10 mouse cellular contexts compared by ENCODE assay signal in genomic region chr9:58232374-58232773, GRCm38 (mm10). TPM values are rescaled to one million over a fixed set of nuclear protein-coding genes. Genes with fewer than 3 reads are reported as not detected.
DNase-seq lines count a peak whose midpoint lies in the region; ATAC-seq and TF ChIP-seq lines count a peak whose summit lies in the region.
"Had no signal": no experiment of that assay in that cellular context is flagged by ENCODE, and none has a peak within 500 bp of the region (broad histone marks: within the 10 kb centered on the region; RNA-seq: fewer than 3 reads in every experiment).

No protein-coding gene starts in this region.

- H3K4me3 ChIP-seq in gastrocnemius, adult 2 months = no peak overlapping the region
- H3K4me3 ChIP-seq in neural tube, embryonic 13.5 days = no peak overlapping the region
- H3K4me3 ChIP-seq in limb, embryonic 12.5 days (replicated peaks) = no peak overlapping the region
- no peak overlapping the region for H3K4me3 ChIP-seq in small intestine, adult 2 months (ENCODE audit: low read depth, low read length)

- no peak for TF ChIP-seq POLR2A in small intestine, adult 2 months (IDR thresholded peaks at IDR 0.05; ENCODE audit: low read depth, low read length)

- H3K36me3 ChIP-seq in neural tube, embryonic 13.5 days = no peaks in the 10 kb centered on the region
- H3K36me3 ChIP-seq in limb, embryonic 12.5 days = peaks cover 74% of the 10 kb centered on the region
- peaks cover 56% of the 10 kb centered on the region for H3K36me3 ChIP-seq in small intestine, adult 2 months (ENCODE audit: control insufficient read depth, insufficient read depth, low read length)

- TF ChIP-seq CTCF in gastrocnemius, adult 2 months (IDR thresholded peaks at IDR 0.05) = no peak
- TF ChIP-seq CTCF in small intestine, adult 2 months (IDR thresholded peaks at IDR 0.05; ENCODE audit: extremely low read depth, insufficient read length, insufficient replicate concordance, low read depth, low read length) = no peak

- no peak for ATAC-seq in neural tube, embryonic 13.5 days (ENCODE audit: low read depth)
- ATAC-seq in limb, embryonic 12.5 days (ENCODE audit: insufficient number of reproducible peaks, insufficient read depth, low FRiP score, low TSS enrichment, low read depth) = no peak
- ATAC-seq: inflammation-experienced regulatory T-cells, adult 6 months had no signal

- H3K27me3 ChIP-seq in neural tube, embryonic 13.5 days = no peaks in the 10 kb centered on the region
- H3K27me3 ChIP-seq in limb, embryonic 12.5 days = no peaks in the 10 kb centered on the region
- H3K27me3 ChIP-seq in small intestine, adult 2 months (ENCODE audit: control insufficient read depth, insufficient read depth, low read length) = no peaks in the 10 kb centered on the region

- H3K4me1 ChIP-seq in neural tube, embryonic 13.5 days (replicated peaks) = peaks cover 6% of the 10 kb centered on the region
- peaks cover 16% of the 10 kb centered on the region for H3K4me1 ChIP-seq in limb, embryonic 12.5 days (replicated peaks)
- peaks cover 31% of the 10 kb centered on the region for H3K4me1 ChIP-seq in small intestine, adult 2 months (ENCODE audit: control insufficient read depth, insufficient read depth, insufficient read length, low read length)

- H3K4me2 ChIP-seq in neural tube, embryonic 13.5 days = no peak overlapping the region
- no peak overlapping the region for H3K4me2 ChIP-seq in limb, embryonic 12.5 days

- DNase-seq in gastrocnemius, adult 2 months = peak; percentile 22
- no peak for DNase-seq in gastrocnemius, adult 8-10 months (ENCODE audit: low spot score in 2 of 2)
- DNase-seq in neural tube, embryonic 10.5 days (ENCODE audit: extremely low spot score, low spot score) = no peak
- no peak for DNase-seq in adrenal gland, postnatal 4 days (ENCODE audit: low spot score in 2 of 2)
- DNase-seq in spleen, postnatal 14 days (ENCODE audit: low spot score in 2 of 2) = no peak
- DNase-seq: cerebellum, adult 18-20 months had no signal

- no peak overlapping the region for H3K9ac ChIP-seq in neural tube, embryonic 13.5 days
- H3K9ac ChIP-seq in limb, embryonic 12.5 days (replicated peaks) = no peak overlapping the region

- intact Hi-C loops in gastrocnemius, adult 2 months (cut with DNase I) = no loop called here

- WGBS in neural tube, embryonic 13.5 days = 69% methylated on average over 5 of the region's 5 CpGs
- WGBS in limb, embryonic 12.5 days = 61% methylated on average over 5 of the region's 5 CpGs
- 49% methylated on average over 5 of the region's 5 CpGs for WGBS in small intestine, adult 2 months

- no peaks in the 10 kb centered on the region for H3K9me3 ChIP-seq in neural tube, embryonic 13.5 days
- H3K9me3 ChIP-seq in limb, embryonic 12.5 days = no peaks in the 10 kb centered on the region

- peak overlapping the region; percentile 41; the same call in 1 of the 2 replicates for H3K27ac ChIP-seq in gastrocnemius, adult 2 months
- 0 out of 2 replicates have a peak overlapping the region, but pooled peaks have one; percentile 7 for H3K27ac ChIP-seq in neural tube, embryonic 13.5 days (replicated peaks)
- H3K27ac ChIP-seq in limb, embryonic 12.5 days = peak overlapping the region; percentile 72
- peak overlapping the region; percentile 92 for H3K27ac ChIP-seq in small intestine, adult 2 months (ENCODE audit: insufficient read depth, low read depth, low read length)

RNA-seq across cellular contexts. Expression of gene Pml, which starts 17.2 kb away (rescaled TPM):
- total RNA-seq in gastrocnemius, adult 2 months (2021) = 1 to 10 TPM; 4.1 to 4.5 TPM
- 1 to 10 TPM; 2.5 to 4.5 (median 3.1) TPM for total RNA-seq in gastrocnemius, adult 8-10 months (2022)
- 3.4 and 4.0 TPM in 2 replicates for polyA plus RNA-seq in neural tube, embryonic 13.5 days (2015; fragmentation: Nextera tagmentation; extraction: Ambion mirVana)
- polyA plus RNA-seq in limb, embryonic 12.5 days (2016; fragmentation: Nextera tagmentation; extraction: Ambion mirVana) = 16.1 and 18.4 TPM in 2 replicates
- 18.4 and 45.0 TPM in 2 replicates for polyA plus RNA-seq in small intestine, adult 2 months (2012; rRNA removed)
- 10 to 100 TPM; 31.6 to 32.1 TPM for total RNA-seq in adrenal gland, postnatal 4 days (2021)

RNA-seq across cellular contexts. Expression of gene Stoml1, which starts 20.6 kb away (rescaled TPM):
- total RNA-seq in gastrocnemius, adult 2 months (2021) = 1 to 10 TPM; 6.8 to 7.3 TPM
- total RNA-seq in gastrocnemius, adult 8-10 months (2022) = 10 to 100 TPM in 2 of 4 experiments, 1 to 10 TPM in 2; 8.6 to 10.8 (median 9.8) TPM
- 86.0 and 107 TPM in 2 replicates for polyA plus RNA-seq in neural tube, embryonic 13.5 days (2015; fragmentation: Nextera tagmentation; extraction: Ambion mirVana)
- polyA plus RNA-seq in limb, embryonic 12.5 days (2016; fragmentation: Nextera tagmentation; extraction: Ambion mirVana) = 33.6 and 35.3 TPM in 2 replicates
- 9.9 and 21.3 TPM in 2 replicates for polyA plus RNA-seq in small intestine, adult 2 months (2012; rRNA removed)
- 10 to 100 TPM; 29.9 to 30.8 TPM for total RNA-seq in adrenal gland, postnatal 4 days (2021)

RNA-seq across cellular contexts. Expression of gene Islr2, which starts 28.3 kb away (rescaled TPM):
- total RNA-seq in gastrocnemius, adult 2 months (2021) = 1 to 10 TPM; 2.6 to 3.3 TPM
- total RNA-seq in gastrocnemius, adult 8-10 months (2022) = 1 to 10 TPM; 1.4 to 2.9 (median 1.8) TPM
- 19.8 and 22.3 TPM in 2 replicates for polyA plus RNA-seq in neural tube, embryonic 13.5 days (2015; fragmentation: Nextera tagmentation; extraction: Ambion mirVana)
- polyA plus RNA-seq in limb, embryonic 12.5 days (2016; fragmentation: Nextera tagmentation; extraction: Ambion mirVana) = 1.4 and 1.8 TPM in 2 replicates
- polyA plus RNA-seq in small intestine, adult 2 months (2012; rRNA removed) = 0.91 and 1.3 TPM in 2 replicates
- total RNA-seq in adrenal gland, postnatal 4 days (2021) = 10 to 100 TPM in 1 of 2 experiments, 1 to 10 TPM in 1; 8.2 to 10.3 TPM
- polyA plus RNA-seq: inflammation-experienced regulatory T-cells, adult 6 months had no signal

RNA-seq across cellular contexts. Expression of gene Islr, which starts 28.3 kb away (rescaled TPM):
- 10 to 100 TPM; 11.9 to 26.1 TPM for total RNA-seq in gastrocnemius, adult 2 months (2021)
- 10 to 100 TPM in 3 of 4 experiments, 1 to 10 TPM in 1; 9.8 to 15.7 (median 13.1) TPM for total RNA-seq in gastrocnemius, adult 8-10 months (2022)
- polyA plus RNA-seq in neural tube, embryonic 13.5 days (2015; fragmentation: Nextera tagmentation; extraction: Ambion mirVana) = 53.6 and 58.2 TPM in 2 replicates
- polyA plus RNA-seq in limb, embryonic 12.5 days (2016; fragmentation: Nextera tagmentation; extraction: Ambion mirVana) = 109 and 120 TPM in 2 replicates
- polyA plus RNA-seq in small intestine, adult 2 months (2012; rRNA removed) = 27.5 and 31.4 TPM in 2 replicates
- total RNA-seq in adrenal gland, postnatal 4 days (2021) = 10 to 100 TPM; 64.5 to 66.7 TPM

Comparison
In these comparisons a context has a peak if more than half of its experiments do, and no peak if none do; other contexts are left out.
1. H3K27ac ChIP-seq: peak in every context shown above with its lines; median percentile 92 in small intestine, adult 2 months; 72 in limb, embryonic 12.5 days; 41 in gastrocnemius, adult 2 months; 7 in neural tube, embryonic 13.5 days.
2. RNA of gene Pml, which starts 17.2 kb away (total RNA-seq): 31.6 to 32.1 TPM in adrenal gland, postnatal 4 days; 4.1 to 4.5 TPM in gastrocnemius, adult 2 months and 2.5 to 4.5 TPM in gastrocnemius, adult 8-10 months; every median in the first group is over 4 times any median in the second.